Mouse (Mus musculus) T-helper 1 cell (primary cell): Measurements from ENCODE around the gene Pramel6.
"Not testable (repeated sequence)": the region's sequence is repeated elsewhere in the genome, so short reads cannot be mapped to it uniquely, and the experiment has no call there.

Experiments used
- in situ Hi-C: fragments of 300-600 bp; cut with MboI, MseI; formaldehyde crosslinking; loops from one replicate; pipeline ENCODE4 v1.15.1; 2025; ENCODE audit warnings: high pct_unique_total_duplicates

Pramel6 gene

GRCm38 (mm10) chr2:87506265-87506664, at the start of gene Pramel6:
Gene Pramel6, plus strand, starts transcription at chr2:87506565.
- in situ Hi-C loops, result no loop called here

- in situ Hi-C loops, result no loop called here
Measured at GRCm38 (mm10) chr2:87461769-87462168, 44.6 kb upstream of the Pramel6 start.

- in situ Hi-C loops, result no loop called here
Measured at GRCm38 (mm10) chr2:87480207-87480606, 26.2 kb upstream of the Pramel6 start.

- in situ Hi-C loops, result no loop called here
Measured at GRCm38 (mm10) chr2:87481158-87481557, 25.2 kb upstream of the Pramel6 start.

- in situ Hi-C loops, result no loop called here
Measured at GRCm38 (mm10) chr2:87482276-87482675, 24.1 kb upstream of the Pramel6 start.

- in situ Hi-C loops, result not testable (repeated sequence)
Measured at GRCm38 (mm10) chr2:87496993-87497392, 9.4 kb upstream of the Pramel6 start, which contains the start of gene Pramel7. Gene Pramel7, minus strand, starts transcription at chr2:87497093.

GRCm38 (mm10) chr2:87515046-87515445, 8.7 kb downstream of the Pramel6 start:
- in situ Hi-C loops, result no loop called here

- in situ Hi-C loops, result no loop called here
Measured at GRCm38 (mm10) chr2:87515457-87516060, 9.2 kb downstream of the Pramel6 start.

- in situ Hi-C loops, result no loop called here
Measured at GRCm38 (mm10) chr2:87516581-87516980, 10.2 kb downstream of the Pramel6 start.

- in situ Hi-C loops, result no loop called here
Measured at GRCm38 (mm10) chr2:87520651-87521050, 14.3 kb downstream of the Pramel6 start.

- in situ Hi-C loops, result not testable (repeated sequence)
Measured at GRCm38 (mm10) chr2:87525899-87526616, 19.7 kb downstream of the Pramel6 start.

- in situ Hi-C loops, result no loop called here
Measured at GRCm38 (mm10) chr2:87531496-87531895, 25.1 kb downstream of the Pramel6 start, which contains the start of gene Olfr153. Gene Olfr153, plus strand, starts transcription at chr2:87531796.

- in situ Hi-C loops, result no loop called here
Measured at GRCm38 (mm10) chr2:87534826-87535225, 28.5 kb downstream of the Pramel6 start.

- in situ Hi-C loops, result no loop called here
Measured at GRCm38 (mm10) chr2:87545442-87545841, 39.1 kb downstream of the Pramel6 start, which contains the start of gene Olfr1128. Gene Olfr1128, minus strand, starts transcription at chr2:87545542.
